Mouse (Mus musculus) stomach, embryonic 14.5 days (tissue): ENCODE results near the gene 1810010D01Rik. TPM values are rescaled to one million over a fixed set of nuclear protein-coding genes. Genes with fewer than 3 reads are reported as not detected.

Experiments used
- ATAC-seq: fragments of 200-750 bp; cut with Nextera tagmentation; 2 replicates; pipeline ENCODE4 v1.8.0; 2017; ENCODE audit warnings: low read depth, moderate TSS enrichment; ENCODE audit not compliant: insufficient number of reproducible peaks, insufficient read depth, low FRiP score
- H3K27ac ChIP-seq: fragments of 300-500 bp; sonication (generic); 2 replicates; pipeline ENCODE4 v1.5.1; 2014; ENCODE audit warnings: mild to moderate bottlenecking, low read length, moderate library complexity, mixed read lengths
- H3K27me3 ChIP-seq: fragments of 300-500 bp; sonication (generic); 2 replicates; pipeline ENCODE4 v1.6.1; 2014; ENCODE audit warnings: low read length, control low read depth, mixed read lengths; ENCODE audit not compliant: control insufficient read depth, insufficient read depth
- H3K36me3 ChIP-seq: fragments of 300-500 bp; sonication (generic); 2 replicates; pipeline ENCODE4 v1.6.1; 2014; ENCODE audit warnings: mild to moderate bottlenecking, control low read depth, low read length, moderate library complexity, mixed read lengths; ENCODE audit not compliant: control insufficient read depth, insufficient read depth
- H3K4me1 ChIP-seq: fragments of 300-500 bp; sonication (generic); 2 replicates; pipeline ENCODE4 v1.6.1; 2014; ENCODE audit warnings: low read length, control low read depth, mixed read lengths; ENCODE audit not compliant: control insufficient read depth, insufficient read depth
- H3K4me2 ChIP-seq: fragments of 300-500 bp; sonication (generic); replicated peaks from 2 replicates; pipeline ENCODE4 v1.6.1; 2014; ENCODE audit warnings: low read depth, low read length, control low read depth
- H3K4me3 ChIP-seq: fragments of 300-500 bp; sonication (generic); 2 replicates; pipeline ENCODE4 v1.5.1; 2014; ENCODE audit warnings: low read depth, low read length, control low read depth
- H3K9ac ChIP-seq: fragments of 300-500 bp; sonication (generic); replicated peaks from 2 replicates; pipeline ENCODE4 v1.6.1; 2014; ENCODE audit warnings: low read depth, mild to moderate bottlenecking, control low read depth, low read length, moderate library complexity, mixed read lengths
- H3K9me3 ChIP-seq: fragments of 300-500 bp; sonication (generic); 2 replicates; pipeline ENCODE4 v1.6.1; 2016; ENCODE audit warnings: low read depth, low read length, control low read depth; ENCODE audit not compliant: control insufficient read depth
- WGBS: fragments of 180-500 bp; shearing (Covaris S2); extraction: QIAGEN DNeasy Blood & Tissue Kit; methylation state at CpG from one replicate; pipeline ENCODE4 v1.1.7; 2014; 5-methylcytosine and 5-hydroxymethylcytosine counted together
- polyA plus RNA-seq: library from polyadenylated mRNA; unstranded; fragments of >200 nt; fragmentation: Nextera tagmentation; extraction: Ambion mirVana; gene quantifications from 2 replicates; pipeline ENCODE4 v1.2.1, GENCODE M21; 2014

1810010D01Rik gene
- polyA plus RNA-seq, 1 experiment from 2014 or later = 0.88 TPM

GRCm38 (mm10) chr7:145176750-145177589, 30.9 kb downstream of the 1810010D01Rik start:
- Histone ChIP-seq H3K9ac (no peak overlapping the region), H3K4me2 (no peak overlapping the region), H3K27me3 (no peaks in the 10 kb centered on the region), H3K27ac (no peak overlapping the region), H3K4me1 (peaks cover 8% of the 10 kb centered on the region; the same call in 1 of the 2 replicates), H3K36me3 (no peaks in the 10 kb centered on the region), H3K9me3 (no peaks in the 10 kb centered on the region), H3K4me3 (no peak overlapping the region)
- WGBS = 60% methylated on average over 15 of the region's 15 CpGs
- ATAC-seq = no peak

GRCm38 (mm10) chr7:145173563-145173962, 34.4 kb downstream of the 1810010D01Rik start:
- H3K27me3 ChIP-seq = no peaks in the 10 kb centered on the region
- no peak overlapping the region for H3K27ac ChIP-seq
- H3K36me3 ChIP-seq = no peaks in the 10 kb centered on the region
- no peak overlapping the region for H3K9ac ChIP-seq
- H3K4me2 ChIP-seq = no peak overlapping the region
- H3K4me3 ChIP-seq = no peak overlapping the region
- peaks cover 4% of the 10 kb centered on the region; the same call in 1 of the 2 replicates for H3K4me1 ChIP-seq
- no peaks in the 10 kb centered on the region for H3K9me3 ChIP-seq
- 63% methylated on average over 15 of the region's 15 CpGs for WGBS
- ATAC-seq = no peak

- H3K36me3 ChIP-seq = no peaks in the 10 kb centered on the region
- H3K4me2 ChIP-seq = no peak overlapping the region
- H3K27me3 ChIP-seq = no peaks in the 10 kb centered on the region
- 12% methylated on average over 12 of the region's 12 CpGs for WGBS
- H3K4me3 ChIP-seq = no peak overlapping the region
- H3K27ac ChIP-seq = no peak overlapping the region
- no peaks in the 10 kb centered on the region for H3K9me3 ChIP-seq
- H3K9ac ChIP-seq = no peak overlapping the region
- peaks cover 4% of the 10 kb centered on the region; the same call in 1 of the 2 replicates for H3K4me1 ChIP-seq
- peak; percentile 46; the same call in 1 of the 2 replicates for ATAC-seq
Measured at GRCm38 (mm10) chr7:145173116-145173515, 34.8 kb downstream of the 1810010D01Rik start.

DNA sequence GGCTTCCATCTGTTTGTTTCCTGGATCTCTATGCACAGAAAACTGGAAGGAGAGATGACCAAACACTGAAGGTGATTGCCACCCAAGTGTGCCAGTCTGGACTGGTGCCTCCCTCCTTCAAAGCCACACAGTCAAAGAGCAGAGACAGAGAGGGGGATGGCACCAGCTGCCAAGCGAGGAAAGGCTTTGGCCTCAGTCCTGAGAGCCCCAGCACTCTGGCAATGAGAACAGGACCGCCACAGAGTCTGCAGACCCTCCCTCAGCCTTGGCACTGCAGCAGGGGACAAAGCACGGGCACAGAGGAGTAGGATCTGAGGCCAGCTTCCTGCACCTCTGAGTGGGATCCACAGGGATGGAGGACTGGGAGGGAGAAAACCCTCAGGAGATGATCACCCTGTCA, 38.2 kb downstream of the 1810010D01Rik start:
- H3K27me3 ChIP-seq = no peaks in the 10 kb centered on the region
- WGBS = 79% methylated on average over 3 of the region's 3 CpGs
- no peak overlapping the region for H3K9ac ChIP-seq
- H3K36me3 ChIP-seq = no peaks in the 10 kb centered on the region
- no peak overlapping the region for H3K4me2 ChIP-seq
- no peak overlapping the region for H3K27ac ChIP-seq
- no peaks in the 10 kb centered on the region for H3K9me3 ChIP-seq
- no peaks in the 10 kb centered on the region for H3K4me1 ChIP-seq
- no peak for ATAC-seq
- H3K4me3 ChIP-seq = no peak overlapping the region

DNA sequence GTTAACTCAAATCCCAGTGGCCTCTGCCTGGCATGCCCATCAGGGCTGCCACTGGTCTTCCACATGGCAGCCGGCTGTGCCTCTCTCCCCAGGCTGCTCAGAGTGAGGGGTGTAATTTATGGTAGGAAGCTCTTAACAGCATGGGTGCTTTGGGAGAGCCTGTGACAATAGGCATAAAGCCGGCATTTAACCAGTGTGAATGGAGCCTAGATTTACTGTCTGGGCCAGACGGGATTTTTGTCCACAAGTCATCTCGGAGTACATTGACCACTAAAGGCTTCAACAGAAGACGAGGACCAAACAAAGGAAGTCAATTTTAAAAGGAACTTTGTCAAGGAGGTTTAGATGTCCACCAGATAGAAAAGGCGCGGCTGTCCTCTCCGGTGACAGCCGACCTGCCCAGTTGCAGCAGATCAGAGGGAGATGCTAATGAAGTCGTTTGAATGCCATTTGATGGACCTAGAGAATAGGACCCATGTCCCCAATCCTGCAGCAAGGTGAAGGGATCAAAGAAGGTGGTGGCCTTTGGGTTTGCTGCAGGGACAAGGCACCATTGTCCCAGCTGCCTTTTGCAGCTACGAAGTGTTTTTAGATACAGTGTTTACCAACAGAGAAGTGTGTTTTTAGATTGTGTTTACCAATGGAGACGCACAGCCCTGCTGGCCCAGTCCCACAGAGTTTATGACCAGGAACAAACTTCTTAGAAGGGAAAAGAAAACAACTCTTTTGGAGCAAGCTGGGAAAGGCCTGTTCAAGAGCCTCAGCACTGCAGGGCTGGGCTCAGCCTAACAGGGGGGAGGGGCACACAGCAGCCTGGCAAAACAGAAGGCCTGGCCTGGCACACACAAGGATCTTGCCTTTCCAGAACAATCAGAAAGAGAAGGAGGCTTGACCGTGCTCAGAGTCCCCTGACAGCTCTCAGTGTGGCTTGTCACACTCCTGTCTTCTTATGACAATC, 48.4 kb downstream of the 1810010D01Rik start:
- no peak overlapping the region; the same call in 1 of the 2 replicates for H3K27ac ChIP-seq
- no peak overlapping the region for H3K4me3 ChIP-seq
- peaks cover 5% of the 10 kb centered on the region; the same call in 1 of the 2 replicates for H3K4me1 ChIP-seq
- H3K4me2 ChIP-seq = no peak overlapping the region
- no peaks in the 10 kb centered on the region for H3K9me3 ChIP-seq
- ATAC-seq = 0 out of 2 replicates have a peak, but pooled peaks have one; percentile 51
- 47% methylated on average over 13 of the region's 13 CpGs for WGBS
- H3K36me3 ChIP-seq = no peaks in the 10 kb centered on the region
- H3K27me3 ChIP-seq = no peaks in the 10 kb centered on the region
- no peak overlapping the region for H3K9ac ChIP-seq

Other genes starting within 250 kb of the 1810010D01Rik start
- 4.4 and 5.3 TPM in 2 replicates for gene Tpcn2, start 75.9 kb upstream of the 1810010D01Rik start, polyA plus RNA-seq
- 2.9 and 3.7 TPM in 2 replicates for gene Mrgprf, start 92.7 kb upstream of the 1810010D01Rik start, polyA plus RNA-seq
- gene Mrgprd, start 106.7 kb upstream of the 1810010D01Rik start, polyA plus RNA-seq = not detected in 2 replicates